Mouse (Mus musculus) stomach, postnatal 0 days (tissue): ENCODE results near the gene Ncam1. TPM values are rescaled to one million over a fixed set of nuclear protein-coding genes. Genes with fewer than 3 reads are reported as not detected.

Experiments used
- ATAC-seq: fragments of 200-750 bp; cut with Nextera tagmentation; 2 replicates; pipeline ENCODE4 v1.8.0; 2017; ENCODE audit not compliant: low FRiP score, low TSS enrichment
- DNase-seq: peaks from one replicate; pipeline ENCODE4 v3.0.0-alpha.2; 2016; ENCODE audit warnings: low spot score
- H3K27ac ChIP-seq: fragments of 300-500 bp; sonication (generic); replicated peaks from 2 replicates; pipeline ENCODE4 v1.5.1; 2014; ENCODE audit warnings: mild to moderate bottlenecking, control low read depth
- H3K27me3 ChIP-seq: fragments of 300-500 bp; sonication (generic); 2 replicates; pipeline ENCODE4 v1.6.1; 2014; ENCODE audit warnings: low read length; ENCODE audit not compliant: control insufficient read depth, insufficient read depth
- H3K36me3 ChIP-seq: fragments of 300-500 bp; sonication (generic); 2 replicates; pipeline ENCODE4 v1.6.1; 2014; ENCODE audit warnings: low read length, mixed read lengths; ENCODE audit not compliant: control insufficient read depth, insufficient read depth
- H3K4me1 ChIP-seq: fragments of 300-500 bp; sonication (generic); replicated peaks from 2 replicates; pipeline ENCODE4 v1.6.1; 2014; ENCODE audit warnings: antibody characterized with exemption; ENCODE audit not compliant: control insufficient read depth, insufficient read depth
- H3K4me2 ChIP-seq: fragments of 300-500 bp; sonication (generic); replicated peaks from 2 replicates; pipeline ENCODE4 v1.6.1; 2014; ENCODE audit warnings: low read depth, mild to moderate bottlenecking, control low read depth, moderate library complexity
- H3K4me3 ChIP-seq: fragments of 300-500 bp; sonication (generic); 2 replicates; pipeline ENCODE4 v1.5.1; 2014; ENCODE audit warnings: low read depth, low read length, control low read depth
- H3K9ac ChIP-seq: fragments of 300-500 bp; sonication (generic); 2 replicates; pipeline ENCODE4 v1.6.1; 2014; ENCODE audit warnings: mild to moderate bottlenecking, low read length, control low read depth, mixed read lengths
- H3K9me3 ChIP-seq: fragments of 300-500 bp; sonication (generic); 2 replicates; pipeline ENCODE4 v1.6.1; 2016; ENCODE audit warnings: low read length; ENCODE audit not compliant: control insufficient read depth
- CTCF ChIP-seq: IDR thresholded peaks from 2 replicates; pipeline ENCODE4 v1.5.1; 2016; ENCODE audit warnings: antibody characterized with exemption, low read depth, mild to moderate bottlenecking, moderate library complexity
- EP300 ChIP-seq: optimal IDR thresholded peaks from 2 replicates; pipeline ENCODE3; 2016; ENCODE audit warnings: antibody characterized with exemption
- WGBS: fragments of 180-500 bp; shearing (Covaris S2); extraction: QIAGEN DNeasy Blood & Tissue Kit; methylation state at CpG from one replicate; pipeline ENCODE4 v1.1.7; 2014; 5-methylcytosine and 5-hydroxymethylcytosine counted together
- polyA plus RNA-seq: library from polyadenylated mRNA; unstranded; fragments of >200 nt; fragmentation: Nextera tagmentation; extraction: Ambion mirVana; gene quantifications from 2 replicates; pipeline ENCODE4 v1.2.1, GENCODE M21; 2015

The Ncam1 gene
- polyA plus RNA-seq, 1 experiment from 2014 or later, result 34.0 TPM

DNA sequence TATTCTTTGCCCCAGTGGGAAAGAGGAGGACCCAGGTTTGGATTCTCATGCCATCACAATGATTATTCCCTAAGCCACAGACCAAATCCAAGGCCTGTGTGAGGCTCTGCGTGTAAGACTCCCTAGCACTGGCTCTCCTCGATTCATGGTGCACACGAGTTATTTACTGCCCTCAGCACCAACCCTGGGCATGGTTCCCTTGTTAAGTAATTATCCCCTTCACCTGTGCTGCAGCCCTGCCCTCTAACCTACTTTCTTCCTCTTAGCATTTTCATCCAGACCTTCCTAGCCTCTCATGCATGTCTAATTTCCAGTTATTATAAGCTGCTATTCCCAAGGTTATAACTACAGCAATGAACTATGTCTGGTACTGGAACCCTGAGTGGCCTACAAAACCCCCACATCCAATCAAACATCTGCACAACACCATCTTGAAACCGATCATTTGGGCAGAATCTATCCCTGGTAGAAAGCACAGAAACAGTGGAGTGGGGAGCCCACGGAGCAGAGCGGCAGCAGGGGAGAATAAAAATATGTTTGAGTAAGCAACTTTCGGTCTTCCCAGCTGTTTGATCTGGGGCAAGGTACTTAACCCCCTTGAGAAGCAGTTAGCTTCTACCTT lies 116.8 kb downstream of the Ncam1 start:
- Histone ChIP-seq H3K4me1 (no peaks in the 10 kb centered on the region), H3K36me3 (no peaks in the 10 kb centered on the region), H3K9me3 (no peaks in the 10 kb centered on the region), H3K9ac (no peak overlapping the region), H3K27ac (no peak overlapping the region), H3K4me2 (no peak overlapping the region), H3K27me3 (no peaks in the 10 kb centered on the region), H3K4me3 (no peak overlapping the region)
- TF ChIP-seq EP300 (no peak), CTCF (no peak)
- ATAC-seq (no peak), DNase-seq (no peak)
- WGBS, result 83% methylated on average over 7 of the region's 7 CpGs

DNA sequence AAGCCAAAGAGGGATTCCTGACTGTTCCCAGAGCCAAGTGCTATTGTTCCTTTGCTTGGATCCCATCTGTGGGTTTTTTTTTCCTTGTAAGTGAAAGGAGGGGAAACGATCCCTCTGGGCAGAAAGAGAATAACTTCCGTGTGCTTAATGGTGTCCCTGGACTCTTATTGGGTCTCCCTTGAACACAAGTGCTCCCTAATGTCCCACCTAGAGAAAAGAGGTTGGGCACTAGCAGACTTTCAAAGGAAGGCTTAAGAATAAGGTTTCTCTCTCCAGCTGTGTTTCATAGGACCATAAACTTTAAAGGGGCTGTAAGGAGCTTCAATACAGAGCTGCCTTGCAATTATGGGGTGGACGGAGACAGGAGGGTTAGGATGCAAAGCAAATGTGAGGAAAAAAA lies 119.5 kb downstream of the Ncam1 start:
- Histone ChIP-seq H3K9me3 (no peaks in the 10 kb centered on the region), H3K9ac (no peak overlapping the region), H3K4me1 (no peaks in the 10 kb centered on the region), H3K27me3 (no peaks in the 10 kb centered on the region), H3K36me3 (no peaks in the 10 kb centered on the region), H3K27ac (no peak overlapping the region), H3K4me3 (no peak overlapping the region), H3K4me2 (no peak overlapping the region)
- ATAC-seq, result no peak
- WGBS, result 57% methylated on average over 3 of the region's 3 CpGs
- DNase-seq, result no peak
- TF ChIP-seq CTCF (no peak), EP300 (no peak)

DNA sequence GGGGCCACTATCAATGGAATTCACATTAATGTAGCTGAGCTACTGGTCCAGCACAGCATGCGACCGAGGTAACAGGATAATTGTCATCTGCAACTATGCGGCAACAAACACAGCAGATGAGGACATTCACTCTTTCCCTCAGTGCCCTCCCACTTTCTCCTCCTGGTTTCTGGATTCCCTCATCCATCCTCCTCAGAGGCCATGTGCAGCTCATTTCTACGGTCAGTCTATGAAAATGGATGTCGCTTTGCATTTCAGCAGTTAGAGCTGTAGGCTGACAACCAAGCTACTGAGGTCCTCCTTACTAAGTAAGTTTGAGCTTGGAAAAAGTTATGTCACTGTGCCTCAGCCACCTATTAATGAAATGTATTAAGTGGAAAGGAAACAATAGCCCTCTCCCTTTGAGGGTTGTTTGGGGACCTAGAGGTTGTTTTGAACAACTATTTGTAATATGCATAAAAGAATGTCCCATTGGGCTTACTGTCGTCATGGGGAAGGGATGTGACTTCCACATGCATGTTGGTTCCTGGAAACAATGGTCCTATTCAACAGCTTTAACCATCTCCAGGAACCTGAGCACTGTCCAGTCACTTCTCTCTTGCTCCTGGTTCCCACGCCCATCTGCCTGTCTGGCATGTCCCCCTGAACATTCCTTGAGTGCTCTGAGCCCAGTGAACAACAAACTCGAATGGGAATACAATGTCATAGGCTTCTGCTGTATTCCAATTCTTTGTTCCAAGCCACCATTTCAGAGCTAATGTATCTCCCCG lies 122.8 kb downstream of the Ncam1 start:
- Histone ChIP-seq H3K9ac (no peak overlapping the region), H3K27ac (no peak overlapping the region), H3K4me2 (no peak overlapping the region), H3K27me3 (no peaks in the 10 kb centered on the region), H3K4me1 (no peaks in the 10 kb centered on the region), H3K4me3 (no peak overlapping the region), H3K36me3 (no peaks in the 10 kb centered on the region), H3K9me3 (no peaks in the 10 kb centered on the region)
- no peak for TF ChIP-seq CTCF
- no peak for TF ChIP-seq EP300
- DNase-seq (no peak), ATAC-seq (no peak)
- whole genome bisulfite sequencing, result 73% methylated on average over 9 of the region's 9 CpGs

DNA sequence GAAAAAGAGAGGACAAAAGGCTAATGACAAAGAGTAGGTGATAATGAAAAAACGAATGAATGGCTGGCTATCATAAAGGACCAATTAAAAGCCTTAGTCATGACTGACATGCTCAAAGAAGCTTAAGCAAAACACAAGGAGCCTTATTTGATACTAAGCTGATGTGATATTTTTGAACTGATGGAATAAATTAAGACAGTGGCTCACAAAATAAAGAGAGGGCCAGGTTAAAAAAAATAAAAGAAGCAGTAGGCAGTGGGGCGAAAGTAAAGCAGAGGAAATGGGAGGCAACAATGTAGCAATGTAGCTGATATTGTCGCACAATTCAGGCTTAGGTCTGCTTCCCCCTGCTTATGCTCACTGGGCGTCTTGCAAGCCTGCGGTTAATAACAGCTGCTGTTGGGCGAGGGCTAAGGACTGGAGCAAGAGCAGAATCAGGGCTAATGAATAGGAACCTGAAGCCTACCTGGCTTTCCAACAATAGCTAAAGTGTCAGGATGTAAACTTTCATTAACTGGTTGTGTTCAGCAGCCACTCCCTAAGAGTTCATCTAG lies 126.0 kb downstream of the Ncam1 start:
- Histone ChIP-seq H3K4me1 (no peaks in the 10 kb centered on the region), H3K9ac (no peak overlapping the region), H3K4me2 (no peak overlapping the region), H3K36me3 (no peaks in the 10 kb centered on the region), H3K4me3 (no peak overlapping the region), H3K9me3 (no peaks in the 10 kb centered on the region), H3K27me3 (no peaks in the 10 kb centered on the region), H3K27ac (no peak overlapping the region)
- no peak for TF ChIP-seq EP300
- no peak for TF ChIP-seq CTCF
- WGBS, result 67% methylated on average over 6 of the region's 6 CpGs
- ATAC-seq, result no peak
- DNase-seq, result no peak

DNA sequence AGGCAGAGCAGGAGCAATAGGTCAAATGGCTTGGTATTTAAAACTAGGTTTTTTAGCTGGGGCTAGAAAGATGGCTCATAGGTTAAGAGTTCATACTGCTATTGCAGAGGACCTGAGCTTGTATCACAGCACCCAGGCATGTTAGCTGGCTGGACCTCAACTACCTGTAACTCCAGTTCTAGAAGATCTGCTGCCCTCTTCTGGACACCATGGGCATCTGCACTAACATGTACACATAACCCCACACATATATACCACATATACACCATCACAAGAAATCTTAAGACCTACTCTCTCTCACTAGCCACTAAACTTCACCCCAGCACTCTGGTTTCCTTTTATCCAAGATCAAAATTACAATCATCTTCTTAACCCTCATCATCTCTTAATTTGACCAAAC lies 131.7 kb downstream of the Ncam1 start:
- Histone ChIP-seq H3K4me1 (no peaks in the 10 kb centered on the region), H3K4me3 (no peak overlapping the region), H3K36me3 (no peaks in the 10 kb centered on the region), H3K9me3 (no peaks in the 10 kb centered on the region), H3K4me2 (no peak overlapping the region), H3K27me3 (no peaks in the 10 kb centered on the region), H3K9ac (no peak overlapping the region), H3K27ac (no peak overlapping the region)
- no peak for DNase-seq
- no peak for ATAC-seq
- TF ChIP-seq CTCF, result no peak
- TF ChIP-seq EP300, result no peak

DNA sequence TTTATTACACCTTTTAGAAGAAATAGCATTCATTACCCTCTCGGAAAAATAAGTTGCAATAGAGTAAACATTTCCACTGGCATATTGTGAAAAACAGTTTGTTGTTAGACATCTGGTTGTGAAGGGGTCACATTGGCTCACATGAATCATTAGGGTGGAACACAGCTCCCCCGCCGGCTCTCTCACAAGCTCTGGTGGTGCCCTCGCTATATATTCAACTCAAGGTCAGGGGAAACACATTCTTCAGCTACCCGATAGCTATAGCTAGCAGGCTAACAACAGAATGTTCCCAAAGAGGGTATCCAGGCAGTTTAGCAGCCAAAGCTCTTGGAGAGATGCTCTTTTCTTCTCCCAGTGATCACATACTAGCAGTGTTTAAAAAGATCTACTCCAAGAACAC lies 133.4 kb downstream of the Ncam1 start:
- WGBS, result 43% methylated on average over 5 of the region's 5 CpGs
- H3K4me2 ChIP-seq, result no peak overlapping the region
- ATAC-seq (no peak), DNase-seq (no peak)
- H3K4me3 ChIP-seq, result no peak overlapping the region
- H3K4me1 ChIP-seq, result no peaks in the 10 kb centered on the region
- H3K27ac ChIP-seq, result no peak overlapping the region
- H3K9me3 ChIP-seq, result no peaks in the 10 kb centered on the region
- no peaks in the 10 kb centered on the region for H3K36me3 ChIP-seq
- no peak overlapping the region for H3K9ac ChIP-seq
- no peaks in the 10 kb centered on the region for H3K27me3 ChIP-seq
- TF ChIP-seq CTCF, result no peak
- TF ChIP-seq EP300, result no peak
